Mouse (Mus musculus): ENCODE measurements around the gene Gse1.
A peak's percentile ranks its signal among the peaks of the same experiment; 100 is the strongest.

Gse1 gene

DNA sequence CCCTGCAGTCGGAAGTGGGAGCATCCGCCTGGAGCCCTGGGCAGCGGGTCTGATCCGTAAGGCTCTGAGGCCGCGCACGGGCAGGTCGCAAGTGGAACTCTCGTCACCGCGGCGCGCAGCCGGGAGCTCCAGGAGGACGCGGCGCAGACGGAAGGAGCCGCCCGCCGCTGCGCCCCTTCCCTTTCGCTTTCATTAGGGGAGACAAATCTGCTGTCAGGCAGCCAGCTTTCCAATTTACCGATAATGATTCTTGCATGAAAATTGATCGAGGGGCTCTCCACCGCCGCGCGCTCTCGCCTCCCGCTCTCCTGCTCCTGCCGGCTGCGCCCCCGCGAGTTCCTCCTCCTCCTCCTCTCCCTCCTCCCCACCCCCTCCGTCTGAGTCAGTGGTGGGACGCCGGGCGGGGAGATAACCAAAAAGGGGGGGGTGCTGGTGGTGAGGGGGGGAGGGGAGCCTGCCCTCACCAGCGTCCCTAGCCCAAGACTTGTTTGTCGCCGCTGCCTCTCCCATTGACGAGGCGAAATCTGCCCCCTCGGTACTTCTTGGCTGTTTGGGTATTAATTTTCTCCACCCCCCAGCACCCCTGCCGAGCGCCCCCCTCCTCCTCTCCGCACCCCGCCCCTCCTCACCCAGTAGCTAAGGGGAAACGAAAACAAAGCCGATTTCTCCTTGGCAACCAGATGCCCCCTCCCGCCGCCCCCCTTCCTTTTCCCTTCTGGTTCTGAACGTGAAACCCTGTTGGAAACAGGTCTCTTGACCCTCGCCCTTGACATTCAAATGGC, 259.7 kb downstream of the Gse1 start:
- peak; percentile 70 for DNase-seq

DNA sequence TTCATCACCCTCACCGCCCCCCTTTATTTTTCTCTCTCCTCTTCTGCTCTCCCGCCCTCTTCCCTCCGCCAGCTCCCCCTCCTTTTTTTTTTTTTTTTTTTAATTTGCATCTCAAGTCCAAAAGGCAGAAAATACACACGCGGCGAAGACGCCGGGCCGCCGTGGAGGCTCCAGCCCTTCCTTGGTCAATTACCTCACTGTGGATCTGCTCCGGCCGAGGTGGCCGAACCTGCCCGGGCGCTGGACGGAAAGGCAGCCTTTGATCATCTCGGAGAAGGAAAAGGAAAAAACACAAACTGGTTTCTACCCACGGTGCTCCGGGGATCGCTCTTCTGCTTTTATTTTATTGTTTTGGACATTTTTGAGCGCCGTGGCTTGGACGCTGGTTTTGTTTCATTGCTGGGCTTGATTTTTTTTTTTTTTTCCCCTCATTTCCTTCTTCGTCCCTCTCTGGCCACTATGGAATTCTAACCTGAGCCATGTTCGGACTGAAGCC, 260.4 kb downstream of the Gse1 start:
- DNase-seq: no peak

DNA sequence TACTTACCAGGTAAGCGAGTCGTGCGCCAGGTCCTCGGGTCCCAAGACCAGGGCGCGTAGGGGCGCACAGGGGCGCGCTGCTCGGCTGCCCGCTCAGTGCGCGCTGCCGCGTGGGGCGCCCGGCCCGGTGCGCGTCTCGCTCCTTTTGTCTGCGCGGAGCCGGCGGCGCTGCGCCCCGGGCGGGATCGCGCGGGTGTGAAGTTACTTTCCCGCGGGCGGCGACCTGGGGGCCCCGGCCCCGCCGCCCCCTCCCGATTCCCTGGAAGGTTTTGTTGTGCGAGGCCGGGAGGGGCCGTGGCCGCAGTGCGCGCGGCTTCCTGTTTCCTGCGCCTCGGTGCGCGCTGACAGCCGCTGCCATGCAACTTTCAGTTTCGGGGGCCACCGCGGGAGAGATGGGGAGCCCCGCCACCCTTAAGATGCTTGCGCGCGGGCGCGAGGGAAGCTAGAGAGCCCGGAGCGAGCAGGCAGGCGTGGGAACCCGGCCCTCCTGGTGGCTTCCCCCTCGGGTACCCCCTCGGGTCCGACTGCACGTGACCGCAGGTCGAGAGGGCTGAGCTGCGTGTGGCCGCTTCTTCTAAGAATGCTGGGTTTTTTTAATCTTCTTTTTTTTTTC, 261.0 kb downstream of the Gse1 start:
- DNase-seq: peak; percentile 63

DNA sequence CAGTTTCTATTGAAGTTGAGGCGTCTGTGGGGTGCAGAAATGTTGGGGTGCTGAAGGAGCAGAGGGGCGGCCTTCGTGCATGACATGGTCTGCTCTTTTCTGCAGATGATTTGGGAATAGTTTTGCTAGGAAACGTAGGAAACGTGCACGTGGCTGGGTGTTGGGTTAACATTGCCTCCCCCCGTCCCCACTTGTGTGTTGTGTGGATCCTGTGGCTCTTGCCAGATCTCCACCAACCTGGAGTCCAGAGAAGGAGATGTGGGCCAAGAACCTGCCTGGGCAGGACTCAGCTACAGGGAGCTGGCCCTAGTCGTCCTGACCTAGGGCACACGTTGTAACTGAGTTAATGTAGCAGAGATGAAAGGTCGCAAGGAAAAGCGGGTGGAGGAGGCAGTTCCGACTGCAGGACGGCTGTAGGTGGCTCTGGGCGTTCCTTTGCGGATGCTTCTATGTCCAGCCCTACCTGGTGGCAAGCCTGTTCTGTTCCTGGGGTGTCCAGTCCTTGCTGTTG, 261.6 kb downstream of the Gse1 start:
- DNase-seq: no peak

DNA sequence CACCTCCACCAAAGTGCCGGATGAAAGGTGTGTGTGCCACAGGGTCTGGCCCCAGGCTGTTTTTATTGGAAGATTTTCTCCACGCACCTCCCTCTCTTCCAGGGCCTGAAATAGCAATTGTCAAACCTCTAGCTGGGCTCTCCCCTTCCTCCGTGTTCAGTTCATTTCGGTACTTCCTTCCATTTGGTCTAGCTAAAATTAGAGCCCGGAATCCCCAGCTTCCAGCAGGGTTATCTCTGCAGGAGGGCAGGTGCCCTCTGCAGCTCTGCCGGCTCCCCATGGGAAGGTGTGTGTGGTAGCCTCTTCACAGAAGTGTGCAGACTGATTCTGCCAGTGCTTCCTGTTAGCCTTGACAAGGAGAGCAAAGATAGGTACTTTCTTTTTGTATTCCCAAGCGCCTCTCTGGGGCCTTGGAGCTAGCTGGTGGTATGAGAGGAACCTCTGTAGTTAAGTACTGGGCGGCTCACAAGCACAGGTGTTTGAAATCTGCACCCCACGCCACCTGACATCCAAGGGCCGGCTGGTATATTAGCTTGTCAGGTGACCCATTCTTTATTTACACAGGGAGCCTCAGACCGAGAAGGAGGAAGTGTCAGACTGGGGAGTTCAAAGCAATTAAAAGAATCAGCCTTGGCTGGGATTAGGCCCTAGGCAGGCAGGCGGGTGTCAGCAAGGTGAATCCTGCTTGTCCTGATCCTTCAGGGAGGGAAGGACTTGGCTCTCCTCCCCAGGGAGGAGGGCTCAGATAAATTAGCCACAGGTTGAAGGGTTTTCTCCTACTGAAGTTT, 262.3 kb downstream of the Gse1 start:
- DNase-seq: no peak

DNA sequence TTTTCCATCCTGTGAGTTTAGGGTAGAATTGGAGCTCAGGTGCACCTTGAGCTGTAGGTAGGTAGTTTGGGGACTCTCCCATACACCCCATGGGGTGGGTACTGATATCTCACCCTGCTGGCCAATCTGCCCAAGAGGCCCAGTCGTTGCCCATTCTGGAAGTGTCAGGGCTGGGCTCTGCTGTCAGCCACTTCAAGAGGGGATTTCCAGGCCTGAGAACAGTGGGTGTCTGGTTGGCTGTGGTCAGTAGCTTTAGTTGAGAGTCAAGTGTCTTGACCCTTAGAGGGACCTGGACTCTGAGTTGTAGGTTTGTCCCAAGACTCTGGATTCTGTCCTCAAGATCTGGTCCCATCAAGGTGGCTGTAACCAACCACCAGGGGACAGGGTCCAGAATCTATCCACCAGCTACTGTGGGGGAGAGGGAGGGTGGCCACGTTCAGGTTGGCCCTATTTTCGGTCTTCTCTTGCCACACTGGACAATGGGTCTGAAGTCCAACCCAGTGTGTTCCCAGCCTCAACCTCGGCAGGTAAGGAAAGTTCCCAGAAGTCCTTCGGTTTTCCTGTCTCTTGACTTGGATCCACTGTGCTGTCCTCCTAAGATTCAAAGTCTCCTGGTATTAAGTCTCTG, 263.0 kb downstream of the Gse1 start:
- DNase-seq: no peak

DNA sequence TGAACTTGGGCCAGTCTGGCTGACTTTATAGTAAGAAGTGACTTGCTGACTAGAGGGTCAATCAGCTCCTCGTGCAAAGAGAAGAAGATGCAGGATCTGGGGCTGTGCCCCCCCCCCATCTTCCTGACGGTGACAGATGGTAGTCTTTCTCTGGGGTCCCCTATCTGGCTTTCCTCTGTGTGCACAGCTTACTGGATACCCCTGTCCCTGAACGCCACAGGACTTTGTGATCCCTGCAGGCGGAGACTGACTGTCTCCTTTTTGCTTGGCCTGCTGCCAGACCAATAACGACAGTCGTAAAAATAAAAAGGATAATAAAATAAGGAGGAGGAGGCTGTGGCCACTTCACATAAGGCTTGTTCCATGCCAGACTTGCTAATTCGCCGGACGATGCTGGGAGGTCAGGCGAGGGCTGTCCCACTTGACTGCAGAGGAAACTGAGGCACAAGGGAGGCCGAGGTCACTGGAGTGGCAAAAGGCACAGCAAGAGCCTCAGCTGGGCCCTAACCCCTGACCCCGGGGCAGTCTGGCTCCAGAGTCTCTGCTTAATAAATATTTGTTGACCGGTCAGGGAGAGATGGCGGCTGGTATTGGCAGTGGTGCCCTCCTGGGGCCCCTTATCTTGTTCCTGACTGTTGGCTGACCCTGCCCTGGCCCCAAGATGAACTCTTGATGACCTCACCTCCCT, 264.1 kb downstream of the Gse1 start:
- no peak for DNase-seq

DNA sequence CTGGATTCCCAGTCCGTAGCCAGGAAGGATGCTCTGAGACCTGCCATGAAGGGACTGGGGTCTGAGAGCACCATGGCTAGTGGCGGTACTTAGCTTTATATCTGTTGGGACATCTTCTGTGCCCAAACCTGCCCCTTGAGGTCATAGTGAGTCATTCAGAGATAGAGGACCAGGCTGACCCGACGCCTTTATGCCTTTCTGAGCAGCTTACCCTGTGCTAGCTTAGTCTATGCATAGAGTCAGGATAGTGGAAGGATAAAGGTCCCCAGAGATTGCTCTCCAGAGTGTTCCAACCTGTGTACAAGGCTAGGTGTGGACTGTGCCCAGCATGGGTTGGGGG, 264.6 kb downstream of the Gse1 start:
- no peak for DNase-seq

DNA sequence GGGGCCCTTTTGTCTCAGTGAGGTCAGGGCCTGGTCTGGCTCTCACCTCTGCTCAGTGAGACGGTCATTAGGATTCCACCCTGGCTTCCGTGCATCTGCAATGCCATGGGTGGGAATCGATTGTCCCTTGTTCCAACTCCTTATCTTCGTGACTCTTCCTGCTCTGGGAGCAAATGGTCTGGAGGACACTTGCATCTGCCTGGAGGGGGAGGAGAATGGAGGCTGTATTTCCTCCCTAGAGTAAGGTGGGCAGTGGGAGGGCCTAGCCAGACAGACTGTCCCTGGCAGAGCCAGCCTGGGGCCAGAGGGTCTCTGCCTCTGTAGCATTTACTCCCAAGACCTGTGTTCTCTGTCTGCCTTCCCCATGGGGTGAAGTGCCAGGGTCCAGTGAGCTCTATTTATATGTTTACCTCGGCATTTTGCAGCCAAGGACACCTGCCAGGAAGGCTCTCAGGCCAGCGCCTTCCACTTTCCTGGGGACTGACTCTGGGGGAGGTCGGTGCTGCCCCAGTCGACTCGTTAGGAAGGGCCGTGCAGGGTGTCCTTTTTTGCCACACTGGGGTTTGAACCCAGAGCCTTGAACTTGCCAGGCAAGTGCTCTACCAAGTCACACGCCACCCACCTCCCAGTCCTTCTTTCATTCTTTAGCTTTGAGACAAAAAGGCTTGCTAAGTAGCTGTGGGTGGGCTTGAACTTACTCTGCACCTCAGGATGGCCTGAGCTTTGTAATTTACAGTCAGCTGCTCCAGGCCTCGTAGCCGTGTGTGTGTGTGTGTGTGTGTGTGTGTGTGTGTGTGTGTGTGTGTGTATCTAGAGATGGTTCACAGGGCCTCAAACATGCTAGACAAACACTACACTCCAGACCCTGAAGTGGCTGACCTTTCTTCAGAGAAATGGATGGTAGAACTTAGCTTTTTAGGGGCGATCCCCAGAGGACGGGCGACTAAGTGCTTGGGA, 265.5 kb downstream of the Gse1 start:
- no peak for DNase-seq

DNA sequence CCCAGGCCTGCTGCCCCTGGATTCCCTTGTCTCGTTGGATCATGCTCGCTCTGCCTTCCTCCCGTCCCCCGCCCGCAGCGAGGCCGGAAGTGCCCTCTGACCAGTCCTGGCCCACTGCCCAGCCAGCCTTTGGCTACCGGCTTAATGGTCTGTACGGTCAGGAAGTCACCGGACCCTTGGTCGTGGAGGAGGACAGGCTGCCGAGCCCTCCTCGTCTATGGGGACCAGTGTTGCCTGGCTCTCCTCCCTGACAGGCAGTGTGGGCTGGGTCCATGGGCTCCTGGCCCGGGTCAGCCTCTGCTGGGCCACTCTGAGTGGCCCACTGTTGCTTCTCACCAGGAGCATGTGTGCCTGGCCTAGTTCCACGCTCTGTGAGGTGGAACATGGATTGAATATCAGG, 266.6 kb downstream of the Gse1 start:
- DNase-seq: peak; percentile 71

DNA sequence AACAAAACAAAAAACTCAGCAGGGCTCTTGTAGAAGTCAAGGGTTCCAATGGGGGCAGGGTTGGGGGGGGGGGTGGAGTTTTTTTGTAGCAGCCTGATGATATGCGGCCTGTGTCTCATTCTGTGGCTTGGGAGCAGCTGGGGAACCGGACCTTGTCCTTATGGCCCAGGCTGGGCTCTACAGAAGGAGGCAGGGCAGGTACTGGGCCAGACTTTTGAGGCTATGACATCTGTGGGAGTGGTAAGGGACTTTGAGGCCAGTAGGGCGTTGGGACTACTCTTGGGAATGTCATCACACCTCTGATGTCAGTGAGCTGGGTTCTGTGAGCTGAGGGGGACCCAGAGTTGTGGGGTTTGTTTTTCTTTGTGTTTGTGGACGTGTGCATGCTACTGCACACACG, 267.2 kb downstream of the Gse1 start:
- no peak for DNase-seq

DNA sequence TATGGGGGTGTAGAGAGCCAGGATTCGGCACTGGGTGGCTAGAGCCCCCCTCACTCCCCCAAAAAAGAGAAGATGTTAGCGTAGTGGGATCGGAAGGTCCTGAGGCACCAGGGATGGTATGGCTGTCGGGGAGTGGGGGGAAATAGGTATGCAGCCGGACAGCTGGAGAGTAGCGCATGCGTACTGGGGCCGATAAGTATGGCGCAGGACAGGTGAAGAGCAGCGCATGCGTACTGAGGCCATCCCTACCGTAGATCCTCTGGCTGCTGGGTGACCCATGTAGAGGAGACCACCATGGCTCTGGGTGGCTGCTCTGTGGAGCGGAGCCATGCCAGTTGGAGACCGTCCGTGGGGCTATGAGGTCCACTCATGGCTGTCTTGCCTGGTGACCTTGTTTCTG, 268.2 kb downstream of the Gse1 start:
- DNase-seq: no peak

DNA sequence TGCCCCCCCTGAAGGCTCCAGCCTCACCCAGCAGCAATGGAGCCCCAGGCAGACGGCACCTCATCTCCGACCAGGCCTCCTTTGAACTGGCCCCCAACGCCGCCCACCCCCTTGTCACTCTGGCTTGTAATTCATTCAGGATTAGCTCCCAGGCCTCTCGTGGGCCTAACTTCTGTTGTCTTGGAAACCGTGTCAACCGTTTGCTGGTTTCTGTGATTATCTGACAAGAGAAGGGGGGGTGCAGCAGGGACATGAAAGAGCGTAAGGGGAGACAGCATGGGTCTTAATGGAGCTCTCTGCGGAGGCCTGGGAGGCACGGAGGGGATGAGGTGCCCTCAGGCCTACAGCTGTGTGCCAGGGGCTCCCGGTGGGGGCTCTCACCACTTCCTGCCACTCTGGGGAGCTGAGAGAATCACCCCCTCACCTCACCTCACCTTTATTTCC, 269.3 kb downstream of the Gse1 start:
- DNase-seq: no peak

DNA sequence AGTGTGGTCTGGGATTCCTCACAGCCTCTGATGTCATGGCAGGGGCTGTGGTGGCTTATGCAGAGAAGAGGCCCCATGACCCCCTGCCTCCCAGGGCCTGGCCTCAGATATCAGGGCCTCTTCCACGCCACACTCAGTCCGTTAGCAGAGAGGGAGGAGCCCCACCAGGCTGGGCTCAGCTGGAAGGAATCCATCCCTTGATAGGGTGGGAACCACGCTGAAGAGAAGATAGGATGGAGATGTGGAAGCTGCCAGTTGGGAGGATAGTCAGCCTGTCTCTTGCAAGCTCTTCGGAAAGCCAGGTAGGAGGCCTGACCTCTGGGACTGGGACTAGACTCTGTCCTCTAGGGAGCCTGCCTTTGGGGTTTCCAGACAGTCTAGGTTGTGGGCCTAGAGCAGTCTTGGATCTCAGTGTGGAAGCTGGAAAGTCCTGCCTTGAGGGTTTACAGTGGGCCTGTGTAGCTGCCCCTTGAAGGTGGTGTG, 270.1 kb downstream of the Gse1 start:
- no peak for DNase-seq

DNA sequence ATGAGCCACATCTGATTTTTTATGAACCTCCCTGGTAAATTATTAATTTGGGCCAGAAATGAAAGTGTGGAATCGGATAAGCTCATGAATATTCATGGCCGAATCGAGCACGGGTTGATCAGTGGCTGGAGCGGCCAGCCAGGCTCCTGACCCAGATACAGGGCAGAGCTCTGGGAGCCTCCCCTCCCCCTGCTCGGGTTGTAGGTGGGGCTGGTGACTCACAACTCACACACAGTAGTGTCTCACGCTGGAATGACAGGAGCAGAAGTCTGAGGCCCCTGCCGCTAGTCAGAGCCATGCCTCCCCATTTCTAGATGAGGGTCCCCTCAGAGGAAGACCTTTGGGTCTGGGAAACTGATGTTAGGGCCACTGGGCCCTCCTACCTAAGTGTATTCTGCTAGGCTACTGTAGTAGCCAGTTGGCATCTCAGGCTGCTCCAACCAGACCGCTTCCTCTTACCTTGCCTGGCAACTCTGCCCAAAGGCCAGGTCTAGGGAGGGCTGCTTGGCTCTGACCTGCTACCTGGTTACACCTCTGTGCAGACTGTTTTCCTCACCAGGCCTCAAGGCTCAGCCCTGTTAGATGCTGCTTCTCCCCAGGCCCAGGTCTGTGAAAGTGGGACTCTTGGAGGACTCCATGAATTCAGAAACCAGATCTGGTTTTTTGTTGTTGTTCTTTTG, 270.8 kb downstream of the Gse1 start:
- DNase-seq: peak; percentile 48

DNA sequence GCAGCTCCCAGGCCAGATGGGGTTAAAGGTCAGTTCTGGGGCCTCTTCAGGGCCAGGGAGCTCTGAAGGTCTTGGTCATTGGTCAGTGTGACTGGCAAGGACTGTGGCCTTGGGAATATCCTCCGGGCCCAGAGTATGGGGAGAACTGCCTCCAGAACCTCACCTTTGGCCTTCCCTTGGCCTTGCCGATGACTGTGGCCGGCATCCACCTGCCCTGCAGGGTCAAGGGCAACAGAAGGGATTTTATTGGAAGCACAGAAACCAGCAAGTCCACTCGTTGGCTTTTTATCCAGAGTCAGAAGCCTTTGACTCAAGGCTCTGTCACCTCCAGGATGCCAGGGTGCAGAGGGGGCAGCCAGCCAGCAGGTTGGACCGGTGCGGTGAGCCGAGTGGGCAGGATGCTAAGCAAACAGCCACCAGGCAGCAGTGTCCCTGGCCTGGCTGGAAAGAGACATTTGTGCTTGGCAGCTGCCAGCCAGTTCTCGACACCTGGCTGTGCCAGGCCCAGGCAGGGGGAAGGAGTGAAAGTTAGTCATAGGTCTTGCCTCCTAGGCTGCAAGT, 272.5 kb downstream of the Gse1 start:
- DNase-seq: no peak

DNA sequence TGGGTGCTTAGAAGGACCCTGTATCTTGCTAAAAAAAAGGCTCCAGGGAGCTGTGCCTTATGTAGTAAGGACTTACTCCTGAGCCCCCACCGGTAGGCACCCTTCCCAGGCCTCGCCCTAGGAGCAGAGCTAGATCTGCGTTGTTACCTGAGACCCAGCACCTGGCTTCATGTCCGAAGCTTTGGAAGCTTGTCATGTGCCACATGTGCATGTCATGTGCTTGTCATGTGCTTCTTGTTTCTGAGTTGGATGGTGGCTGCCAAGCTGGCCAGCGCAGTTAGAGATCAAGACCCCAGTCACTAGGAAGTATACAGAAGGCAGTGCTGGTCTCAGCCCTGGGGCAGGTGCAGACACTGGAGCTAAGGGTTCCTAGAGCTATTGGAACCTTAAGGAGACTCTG, 273.2 kb downstream of the Gse1 start:
- no peak for DNase-seq

DNA sequence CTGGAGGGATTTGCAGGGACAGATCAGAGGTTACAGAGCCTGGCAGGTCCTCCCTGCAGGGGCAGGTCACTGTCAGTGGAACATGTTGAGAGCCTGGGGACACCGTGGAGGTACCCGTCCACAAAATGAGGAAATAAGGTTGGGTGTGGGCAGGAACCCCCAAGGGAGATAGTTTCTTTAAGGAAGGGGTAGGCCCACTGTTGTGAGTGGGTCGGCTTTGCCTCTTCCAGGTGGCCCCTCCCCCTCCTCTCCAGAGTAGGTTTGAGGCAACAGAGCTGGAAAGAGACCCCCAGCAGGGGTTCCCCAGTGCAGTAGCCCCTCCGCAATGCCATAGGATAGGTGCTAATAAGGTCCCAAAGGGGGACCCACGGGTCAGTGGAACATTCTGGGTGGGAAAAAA, 274.2 kb downstream of the Gse1 start:
- no peak for DNase-seq

DNA sequence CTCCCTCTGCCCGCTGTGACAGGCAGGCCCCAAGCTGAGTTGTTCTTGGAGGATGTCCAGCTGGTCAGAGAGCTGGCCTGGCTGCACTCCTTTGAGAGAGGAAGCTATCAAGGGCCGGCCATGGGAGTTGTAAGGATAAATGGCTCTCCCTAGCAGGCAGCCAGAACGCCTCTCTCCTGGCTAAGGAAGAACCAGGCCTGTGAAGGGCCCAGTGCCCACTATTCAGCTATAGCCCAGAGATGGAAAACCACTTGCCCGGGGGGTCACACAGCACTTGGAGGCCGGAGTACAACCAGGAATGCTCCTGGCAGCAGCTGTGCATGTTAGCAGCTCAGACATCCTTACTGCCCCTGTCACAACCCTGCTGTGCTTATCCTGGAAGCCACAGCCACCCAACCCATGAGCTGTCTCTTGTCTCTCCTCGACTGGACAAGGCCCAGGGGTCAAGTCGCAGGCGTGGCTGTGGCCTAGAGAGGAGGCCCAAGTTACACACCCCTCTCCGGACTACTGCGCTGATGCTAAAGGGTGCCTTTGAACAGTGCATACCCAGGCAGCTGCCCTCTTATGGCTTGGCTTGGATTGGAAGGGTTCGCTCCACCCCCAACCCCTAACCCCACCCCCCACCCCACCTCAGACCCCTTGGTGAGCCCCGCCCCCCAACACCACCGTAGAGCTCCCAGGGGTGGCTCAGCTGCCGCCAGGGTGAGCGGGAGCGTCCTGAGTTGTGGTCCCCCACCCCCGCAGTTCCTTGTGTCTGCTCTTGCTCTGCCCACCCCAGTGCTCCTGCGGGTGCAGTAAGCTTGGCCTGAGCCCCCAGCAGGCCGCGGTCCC, 276.2 kb downstream of the Gse1 start:
- DNase-seq: no peak

Data from right cerebral cortex, postnatal 14 days (tissue).